Mouse (Mus musculus): ENCODE results near the gene Slc8a1. TPM values are rescaled to one million over a fixed set of nuclear protein-coding genes. Genes with fewer than 3 reads are reported as not detected.

Gene Slc8a1
- total RNA-seq, 2 experiments from 2014 or later, result 291 TPM

DNA sequence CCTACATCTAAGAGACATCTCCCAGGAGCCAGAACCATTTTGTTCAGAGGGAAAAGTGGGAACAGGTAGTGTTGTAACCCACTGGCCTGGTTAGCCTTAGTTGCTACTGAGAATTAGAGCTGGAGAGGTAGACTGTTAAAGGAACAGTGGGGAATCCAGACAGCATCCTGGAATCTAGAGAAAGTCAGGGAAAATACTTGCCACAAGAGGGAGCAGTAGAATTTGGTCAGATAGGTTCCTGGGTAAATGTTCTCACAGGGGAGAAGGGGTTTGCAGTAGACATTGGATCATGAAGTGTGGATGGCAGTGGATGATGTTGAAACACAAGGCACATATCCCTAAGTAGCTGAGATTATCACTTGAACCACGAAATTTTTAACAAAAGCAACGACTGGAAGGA is 71.6 kb downstream of the Slc8a1 start:
- peak; percentile 55 to 67 for DNase-seq (ENCODE audit: low spot score in 2 of 2)
- H3K4me3 ChIP-seq, result peak overlapping the region; percentile 47
- 0 out of 2 replicates have a peak overlapping the region, but pooled peaks have one; percentile 73 for H3K27ac ChIP-seq
- peak; percentile 84 for TF ChIP-seq CTCF (conservative IDR thresholded peaks at IDR 0.05)

DNA sequence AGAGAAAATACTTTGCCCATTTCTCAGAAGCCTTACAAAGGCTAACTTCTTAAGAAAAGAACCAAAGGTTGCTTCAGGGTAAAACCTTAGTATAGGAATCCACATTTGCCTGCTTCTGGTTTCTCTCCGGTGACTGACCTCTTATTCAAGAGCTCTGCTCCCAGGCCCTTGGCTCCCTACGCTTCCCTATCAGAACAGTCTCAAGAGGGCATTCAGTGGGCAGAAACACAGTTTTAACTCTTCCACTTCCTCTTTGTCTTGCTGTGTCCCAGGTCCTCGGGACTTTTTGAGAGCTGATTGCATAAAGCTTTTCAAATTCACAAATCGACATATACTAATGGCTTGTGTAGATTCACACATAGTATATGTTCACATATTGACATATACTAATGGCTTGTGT is 73.3 kb downstream of the Slc8a1 start:
- H3K4me3 ChIP-seq, result no peak overlapping the region
- no peak for TF ChIP-seq CTCF (conservative IDR thresholded peaks at IDR 0.05)
- H3K27ac ChIP-seq, result no peak overlapping the region
- DNase-seq (ENCODE audit: low spot score in 2 of 2), result no peak

DNA sequence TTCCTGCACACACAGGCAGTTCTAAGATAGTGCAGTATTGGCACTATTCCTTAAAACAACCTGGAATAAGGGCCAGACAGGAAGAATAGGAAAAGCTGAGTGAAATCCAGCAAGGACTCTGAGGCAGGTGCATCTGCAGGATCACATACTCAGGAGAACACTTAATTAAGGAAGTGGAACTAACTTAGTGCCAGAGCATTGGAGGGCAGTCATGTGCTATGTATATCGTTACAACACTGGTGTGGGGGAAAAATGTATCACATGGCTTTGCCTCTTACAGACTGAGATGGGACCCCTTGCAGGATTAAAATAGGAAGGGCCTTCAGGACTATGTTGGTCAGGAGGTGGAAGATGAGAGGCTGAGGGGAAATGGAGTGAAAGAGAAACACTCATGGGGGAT is 80.3 kb downstream of the Slc8a1 start:
- no peak for TF ChIP-seq CTCF (conservative IDR thresholded peaks at IDR 0.05)
- no peak for DNase-seq (ENCODE audit: low spot score in 2 of 2)
- H3K4me3 ChIP-seq, result no peak overlapping the region
- H3K27ac ChIP-seq, result no peak overlapping the region

DNA sequence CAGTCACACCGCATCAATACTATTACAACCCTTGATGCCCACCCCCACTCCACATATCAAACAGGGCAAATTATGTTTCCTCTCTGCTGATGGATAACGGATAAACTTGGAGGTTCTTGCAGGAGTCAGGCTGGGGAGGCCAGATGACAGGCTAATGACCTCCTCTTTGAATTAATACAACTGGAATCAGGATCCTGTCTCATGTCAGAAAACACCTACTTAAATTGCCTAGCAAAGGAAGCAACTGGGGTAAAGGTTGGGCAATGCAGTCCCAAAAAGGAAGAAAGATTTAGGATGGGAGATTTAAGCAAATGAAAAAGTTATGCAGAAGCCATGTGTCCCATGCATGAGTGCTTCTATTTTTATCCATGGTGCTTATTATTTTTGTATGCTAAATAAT is 83.6 kb downstream of the Slc8a1 start:
- no peak for DNase-seq (ENCODE audit: low spot score in 2 of 2)
- Histone ChIP-seq H3K4me3 (no peak overlapping the region), H3K27ac (no peak overlapping the region)
- no peak for TF ChIP-seq CTCF (conservative IDR thresholded peaks at IDR 0.05)

DNA sequence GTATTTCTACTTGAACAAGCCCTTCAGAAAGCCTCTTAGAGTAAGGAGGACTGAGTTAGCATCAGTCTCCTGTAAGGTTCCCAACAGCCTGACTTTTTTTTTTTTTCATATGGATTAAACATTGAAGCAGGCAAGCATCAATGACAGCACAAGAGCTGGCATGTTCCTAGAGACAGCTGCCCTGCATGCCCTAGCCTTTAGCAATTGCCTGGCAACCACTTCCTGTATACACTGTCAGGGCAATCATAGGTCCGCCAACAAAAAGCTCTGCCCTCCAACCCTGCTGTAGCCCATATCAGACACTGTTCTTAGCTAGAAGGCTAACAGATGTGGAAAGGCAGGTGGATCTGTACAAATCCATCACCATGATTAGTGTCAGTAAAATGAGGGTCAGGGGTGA is 85.2 kb downstream of the Slc8a1 start:
- no peak for TF ChIP-seq CTCF (conservative IDR thresholded peaks at IDR 0.05)
- Histone ChIP-seq H3K27ac (no peak overlapping the region), H3K4me3 (no peak overlapping the region)
- DNase-seq (ENCODE audit: low spot score in 2 of 2), result no peak

DNA sequence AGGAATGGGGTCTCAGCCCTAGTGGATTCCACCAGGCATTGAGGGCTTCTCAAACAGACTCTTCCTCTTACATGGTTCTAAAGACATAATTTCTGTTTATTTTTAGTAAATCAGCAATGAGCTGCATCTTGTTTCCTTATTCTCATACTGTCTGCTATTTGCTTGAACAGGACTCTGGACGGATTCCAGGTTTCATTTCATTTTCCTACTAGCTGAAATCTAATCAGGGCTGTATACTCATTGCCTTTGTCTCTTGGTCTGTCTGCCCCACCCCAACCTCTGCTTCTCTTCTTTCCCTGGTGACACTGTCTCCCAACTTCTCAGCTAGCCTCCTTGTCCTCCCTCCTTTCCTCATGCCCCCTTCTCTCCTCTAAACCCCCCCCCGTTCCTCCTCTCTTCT is 101.4 kb downstream of the Slc8a1 start:
- H3K27ac ChIP-seq, result no peak overlapping the region
- no peak for DNase-seq (ENCODE audit: low spot score in 2 of 2)
- no peak for TF ChIP-seq CTCF (conservative IDR thresholded peaks at IDR 0.05)
- no peak overlapping the region for H3K4me3 ChIP-seq

DNA sequence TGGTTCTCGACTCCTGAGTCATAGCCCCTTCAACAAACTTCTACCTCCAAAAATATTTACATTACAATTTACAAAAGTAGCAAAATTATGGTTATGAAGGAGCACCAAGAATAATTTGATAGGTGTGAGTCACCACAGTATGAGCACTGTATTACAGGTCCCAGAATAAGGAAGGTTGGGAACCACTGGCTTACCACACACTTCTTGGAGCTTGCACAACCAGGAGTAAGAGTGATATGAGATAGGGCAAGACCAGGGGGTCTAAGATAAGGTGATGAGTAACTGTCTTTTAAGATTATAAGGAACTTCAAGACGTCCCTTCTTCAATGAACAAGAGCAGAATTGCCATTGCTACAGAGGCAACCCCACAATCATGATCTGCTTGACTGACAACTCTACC is 107.7 kb downstream of the Slc8a1 start:
- TF ChIP-seq CTCF (conservative IDR thresholded peaks at IDR 0.05), result no peak
- Histone ChIP-seq H3K4me3 (no peak overlapping the region), H3K27ac (no peak overlapping the region)
- no peak for DNase-seq (ENCODE audit: low spot score in 2 of 2)

DNA sequence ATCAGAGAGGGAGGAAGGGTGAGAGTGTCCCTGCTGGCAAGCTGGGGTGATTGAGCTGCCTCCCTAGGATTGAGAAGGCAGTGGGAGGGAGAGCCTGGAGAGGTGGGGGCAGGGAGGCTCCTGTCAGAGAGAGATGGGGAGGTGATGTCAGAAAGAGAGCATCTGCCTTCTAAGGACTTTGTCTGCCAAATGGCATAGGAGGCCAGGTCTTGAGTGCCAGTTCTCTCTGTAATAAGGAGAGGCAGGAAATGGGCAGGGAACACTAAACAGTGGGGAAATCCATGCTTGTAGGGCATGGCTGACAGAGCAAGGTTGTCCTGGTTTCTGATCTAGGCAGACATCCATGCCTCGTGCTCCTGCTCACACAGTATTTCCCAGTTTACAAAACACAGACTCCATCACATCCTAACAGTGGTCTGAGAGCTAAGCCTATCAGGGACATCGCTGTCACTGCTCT is 117.0 kb downstream of the Slc8a1 start:
- H3K27ac ChIP-seq, result peak overlapping the region; percentile 73
- peak; percentile 44 for TF ChIP-seq CTCF (conservative IDR thresholded peaks at IDR 0.05)

DNA sequence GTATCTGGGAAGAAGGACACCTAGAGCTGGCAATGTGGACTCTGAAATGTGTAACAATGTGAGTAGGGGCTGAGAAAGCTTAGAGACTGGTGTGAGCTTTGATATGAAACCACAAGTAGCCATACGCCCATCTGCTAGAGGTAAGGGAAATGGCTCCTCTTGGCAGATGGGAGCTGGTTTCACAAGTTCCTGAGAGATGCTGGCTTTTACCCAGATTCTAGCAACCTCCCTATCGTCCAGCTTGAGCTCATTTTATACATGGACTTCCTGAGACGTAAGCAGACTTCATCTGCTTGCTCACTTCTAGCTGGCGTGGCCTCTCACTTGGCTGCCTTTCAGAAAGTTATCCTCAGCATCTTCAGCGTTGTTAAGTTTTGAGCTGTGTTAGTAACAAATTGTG is 119.7 kb downstream of the Slc8a1 start:
- H3K4me3 ChIP-seq, result no peak overlapping the region
- DNase-seq (ENCODE audit: low spot score in 2 of 2), result no peak
- no peak overlapping the region for H3K27ac ChIP-seq
- no peak for TF ChIP-seq CTCF (conservative IDR thresholded peaks at IDR 0.05)

More for the DNA sequence above, 117.0 kb downstream of the Slc8a1 start:
- peak; percentile 33 to 39 for DNase-seq (ENCODE audit: low spot score in 2 of 2)
- no peak overlapping the region for H3K4me3 ChIP-seq

DNA sequence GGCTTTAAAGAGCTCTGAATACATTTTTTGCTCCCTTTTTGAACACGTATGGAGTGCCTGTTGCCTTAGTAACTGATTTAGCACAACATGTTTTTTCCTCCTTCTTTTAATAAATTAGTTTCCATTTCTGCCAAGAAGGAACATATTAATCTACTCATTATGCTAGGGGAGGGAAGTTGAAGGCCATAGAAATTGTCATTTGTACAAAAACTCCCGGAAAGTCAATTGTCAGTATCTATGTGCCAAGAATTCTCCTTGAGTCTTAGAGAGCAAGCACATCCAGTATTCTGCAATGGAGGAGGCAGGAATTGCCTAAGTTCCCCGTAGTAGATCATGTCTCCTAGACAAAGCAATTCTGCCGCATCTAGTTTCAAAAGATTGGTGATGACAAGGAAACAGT is 121.9 kb downstream of the Slc8a1 start:
- Histone ChIP-seq H3K4me3 (no peak overlapping the region), H3K27ac (no peak overlapping the region)
- DNase-seq (ENCODE audit: low spot score in 2 of 2), result no peak
- no peak for TF ChIP-seq CTCF (conservative IDR thresholded peaks at IDR 0.05)

DNA sequence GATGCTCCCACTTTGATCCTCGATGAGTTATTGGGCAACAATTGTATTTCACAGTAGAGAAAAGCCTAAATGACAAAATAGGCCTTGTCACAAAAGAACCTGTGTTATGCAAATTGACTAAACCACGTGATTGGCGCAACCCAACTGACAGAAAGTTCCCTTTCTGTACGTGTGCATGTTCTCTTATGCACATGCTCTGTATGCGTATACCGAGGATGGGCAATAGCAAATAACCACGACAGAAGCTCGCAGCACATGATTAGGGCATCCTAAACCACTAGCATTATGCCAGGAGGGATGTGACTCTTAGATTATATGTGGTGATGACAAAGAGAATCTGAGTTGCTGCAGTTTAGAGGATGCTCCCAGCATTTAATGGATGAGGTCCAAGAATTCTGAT is 122.8 kb downstream of the Slc8a1 start:
- no peak for DNase-seq (ENCODE audit: low spot score in 2 of 2)
- H3K27ac ChIP-seq, result peak overlapping the region; percentile 61; the same call in 1 of the 2 replicates
- TF ChIP-seq CTCF (conservative IDR thresholded peaks at IDR 0.05), result no peak
- H3K4me3 ChIP-seq, result no peak overlapping the region

DNA sequence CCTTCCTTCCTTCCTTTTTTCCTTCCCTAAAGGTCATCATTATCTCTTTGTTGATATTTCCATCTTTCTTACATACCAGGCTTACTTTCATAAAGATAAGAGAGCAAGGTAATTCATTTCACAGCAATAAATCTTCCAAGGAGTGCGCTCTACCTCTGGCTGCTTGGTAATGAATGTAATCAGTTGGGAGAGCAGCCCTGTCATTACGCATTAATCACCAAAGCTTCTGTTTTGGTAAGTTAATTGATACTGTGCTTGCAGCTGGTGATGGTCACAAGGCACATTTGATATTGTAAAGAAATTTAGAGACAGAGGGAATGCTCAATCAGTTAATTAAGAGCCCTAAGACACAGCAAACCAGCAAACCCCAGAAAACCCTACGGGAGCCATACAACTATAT is 130.7 kb downstream of the Slc8a1 start:
- Histone ChIP-seq H3K27ac (no peak overlapping the region), H3K4me3 (no peak overlapping the region)
- no peak for DNase-seq (ENCODE audit: low spot score in 2 of 2)
- TF ChIP-seq CTCF (conservative IDR thresholded peaks at IDR 0.05), result no peak

DNA sequence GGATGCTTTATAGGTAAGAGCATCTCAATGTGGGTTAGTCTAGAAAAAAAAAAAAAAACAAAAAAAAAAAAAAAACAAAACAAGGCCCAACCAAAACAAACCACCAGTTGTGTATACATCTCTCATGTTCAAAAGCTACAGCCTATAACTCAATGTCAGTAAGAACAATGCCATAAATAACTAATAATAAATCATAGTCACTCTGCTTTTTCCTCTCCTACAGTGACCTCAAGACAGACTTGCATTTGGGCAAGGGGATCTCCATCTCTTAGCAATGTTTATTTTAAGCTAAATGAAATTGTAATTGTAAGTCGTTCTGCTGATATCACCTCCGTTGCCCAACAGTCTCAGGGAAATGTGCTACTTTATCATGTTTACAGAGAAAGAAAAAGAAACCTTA is 132.1 kb downstream of the Slc8a1 start:
- Histone ChIP-seq H3K4me3 (no peak overlapping the region), H3K27ac (no peak overlapping the region)
- DNase-seq (ENCODE audit: low spot score in 2 of 2), result no peak
- TF ChIP-seq CTCF (conservative IDR thresholded peaks at IDR 0.05), result no peak

DNA sequence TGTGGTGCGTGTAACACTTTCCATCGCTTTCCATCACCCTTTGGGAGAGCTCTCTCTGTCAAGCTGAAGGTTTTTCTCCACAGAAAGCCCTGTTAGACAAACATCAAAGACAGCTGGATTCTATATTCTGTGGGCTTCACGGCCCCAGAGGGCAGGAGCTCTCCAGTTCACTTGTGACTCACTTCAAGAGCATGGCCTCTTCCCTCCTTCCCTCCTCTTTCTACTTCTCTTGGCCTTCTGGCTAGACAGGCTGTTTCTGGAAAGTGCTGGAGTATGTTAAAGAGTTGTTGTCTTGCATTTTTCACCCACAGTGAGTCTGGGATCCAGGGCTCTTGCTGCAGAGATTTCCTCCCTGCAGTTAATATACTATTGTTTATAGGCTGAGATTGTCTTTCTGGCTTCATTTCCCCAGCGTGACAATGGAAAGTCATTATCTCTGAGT is 132.9 kb downstream of the Slc8a1 start:
- H3K27ac ChIP-seq, result no peak overlapping the region; the same call in 1 of the 2 replicates
- TF ChIP-seq CTCF (conservative IDR thresholded peaks at IDR 0.05), result no peak
- DNase-seq (ENCODE audit: low spot score in 2 of 2), result no peak
- H3K4me3 ChIP-seq, result no peak overlapping the region

DNA sequence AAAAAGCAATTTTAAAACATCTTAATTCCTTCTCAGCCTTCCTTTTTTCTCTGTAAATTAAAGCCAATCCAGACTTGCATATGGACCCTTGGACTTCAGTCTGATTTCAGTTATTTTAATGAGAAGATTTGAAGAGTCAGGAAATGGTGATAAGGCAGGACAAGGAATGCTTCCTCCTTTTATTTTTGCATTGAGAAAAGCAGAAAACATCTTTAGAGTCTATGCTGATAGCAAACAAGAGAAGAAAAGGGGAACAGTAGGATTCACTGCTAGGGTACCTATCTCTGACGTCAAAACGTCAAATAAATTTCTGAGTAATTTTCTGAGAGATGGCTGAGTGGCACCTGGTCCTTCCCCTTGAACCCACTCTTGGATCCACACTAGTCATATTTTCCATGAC is 139.1 kb downstream of the Slc8a1 start:
- H3K4me3 ChIP-seq, result no peak overlapping the region
- no peak for DNase-seq (ENCODE audit: low spot score in 2 of 2)
- no peak for TF ChIP-seq CTCF (conservative IDR thresholded peaks at IDR 0.05)
- H3K27ac ChIP-seq, result no peak overlapping the region
